Mouse (Mus musculus): ENCODE results near the gene Zfp646.

The Zfp646 gene

DNA sequence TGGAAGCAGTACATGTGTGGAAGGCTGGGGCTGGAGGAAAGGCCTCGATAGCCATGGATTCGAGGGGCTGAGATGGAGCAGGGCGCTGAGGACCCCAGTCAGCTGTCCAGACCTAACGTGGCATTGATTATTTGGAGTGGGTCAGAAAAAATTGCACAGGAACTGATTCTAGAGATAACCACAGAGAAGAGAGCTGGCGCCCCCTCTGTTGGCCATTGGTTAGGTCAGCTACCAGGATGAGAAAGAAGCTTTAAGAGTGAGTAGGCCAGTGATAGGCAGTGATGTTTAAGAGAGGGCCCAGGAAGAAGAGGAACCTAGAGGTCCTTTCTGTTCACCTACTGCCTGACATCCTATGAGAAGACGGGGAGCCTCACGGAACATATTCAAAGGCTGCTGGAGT, 43.3 kb downstream of the Zfp646 start:
- no peak for DNase-seq (ENCODE audit: low spot score)

DNA sequence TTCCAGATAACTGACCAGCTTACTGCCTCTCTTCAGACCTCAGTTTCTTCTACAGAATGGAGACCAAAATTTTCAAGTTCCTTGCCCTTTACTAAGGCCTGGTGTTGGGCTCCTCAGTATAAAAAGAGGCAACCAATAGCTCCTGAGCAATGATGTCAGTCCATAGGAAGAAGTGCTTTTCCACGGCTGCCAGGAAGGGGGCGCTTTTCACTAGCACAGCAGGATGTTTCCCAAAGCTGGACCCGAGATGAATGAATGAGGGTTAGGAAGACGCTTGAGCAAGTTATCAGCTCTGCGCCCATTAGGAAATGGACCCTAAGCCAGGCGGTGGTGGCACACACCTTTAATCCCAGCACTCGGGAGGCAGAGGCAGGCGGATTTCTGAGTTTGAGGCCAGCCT, 45.5 kb downstream of the Zfp646 start:
- no peak for DNase-seq (ENCODE audit: low spot score)

DNA sequence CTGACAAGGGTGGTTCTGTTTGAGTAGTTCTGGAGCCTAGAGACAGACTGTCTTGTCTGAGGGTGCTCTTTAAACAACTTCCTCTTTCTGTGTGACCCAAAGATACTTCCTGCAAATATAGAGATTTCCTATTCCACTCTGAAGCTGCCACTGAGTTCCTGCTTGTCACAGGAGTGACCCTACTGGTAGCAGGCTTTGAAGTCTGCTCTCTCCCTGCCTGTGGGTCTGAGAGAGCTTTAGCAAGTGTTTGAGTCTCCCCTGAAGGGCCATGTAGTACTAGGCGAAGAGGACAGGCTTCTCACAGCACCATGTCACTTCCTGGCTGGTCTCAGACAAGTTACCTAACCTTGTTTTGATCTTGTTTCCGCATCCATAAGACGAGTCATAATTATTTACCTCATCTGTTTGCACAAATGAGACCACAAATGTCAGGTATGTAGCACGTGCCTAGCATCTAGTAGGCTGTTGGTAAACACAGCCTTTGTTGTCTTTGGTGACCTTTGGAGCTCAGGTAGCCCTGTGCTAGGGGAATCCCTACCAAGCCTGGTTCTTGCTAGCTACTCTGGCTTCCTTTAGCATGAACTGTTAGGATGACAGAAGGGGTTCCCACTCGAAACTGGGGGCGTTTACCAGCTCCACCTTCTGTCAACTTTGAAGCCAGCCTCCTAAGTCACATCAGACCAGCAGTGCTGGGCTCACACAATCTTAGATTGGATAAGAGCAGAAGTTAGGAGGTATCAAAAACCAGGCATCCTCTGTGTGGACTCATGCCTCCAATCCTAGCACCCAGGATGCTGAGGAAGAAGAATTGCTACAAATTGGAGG, 46.6 kb downstream of the Zfp646 start:
- peak; percentile 52 for DNase-seq (ENCODE audit: low spot score)

DNA sequence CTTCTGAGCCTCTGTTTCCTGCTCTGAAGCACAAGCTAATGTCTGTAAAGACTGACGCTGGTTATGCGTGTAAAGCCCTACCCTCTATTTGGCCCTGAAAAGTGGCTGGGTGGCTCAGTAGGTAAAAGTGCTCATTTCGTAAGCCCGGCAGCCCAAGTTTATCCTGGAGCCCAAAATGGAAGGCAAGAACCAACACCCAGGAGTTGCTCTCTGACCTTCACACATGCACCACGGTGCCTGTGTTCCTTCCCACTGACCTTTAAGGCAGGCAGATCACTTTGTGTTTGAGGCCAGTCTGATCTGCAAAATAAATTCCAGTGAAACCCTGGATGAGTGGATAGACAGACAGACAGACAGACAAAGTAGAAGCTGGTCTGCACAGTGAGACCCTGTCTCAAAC, 47.7 kb downstream of the Zfp646 start:
- DNase-seq (ENCODE audit: low spot score), result no peak

DNA sequence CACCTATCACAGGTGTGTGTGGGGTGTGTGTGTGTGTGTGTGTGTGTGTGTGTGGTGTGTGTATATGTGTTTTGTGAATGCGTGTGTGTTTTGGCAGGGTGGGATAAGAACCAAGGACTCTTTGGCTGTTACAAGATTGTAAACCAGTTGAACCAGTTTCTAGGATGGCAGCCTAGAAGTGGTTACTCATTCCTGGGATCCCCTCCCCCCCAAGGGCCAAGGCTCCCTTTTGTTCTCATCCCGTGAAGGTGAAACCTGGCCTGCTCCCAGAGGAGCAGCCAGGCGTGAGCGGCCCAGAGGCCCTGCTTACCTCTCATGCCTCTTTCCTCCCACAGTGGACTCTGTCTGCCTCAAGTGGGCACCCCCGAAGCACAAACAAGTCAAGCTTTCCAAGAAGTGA, 49.2 kb downstream of the Zfp646 start:
- DNase-seq (ENCODE audit: low spot score), result no peak

DNA sequence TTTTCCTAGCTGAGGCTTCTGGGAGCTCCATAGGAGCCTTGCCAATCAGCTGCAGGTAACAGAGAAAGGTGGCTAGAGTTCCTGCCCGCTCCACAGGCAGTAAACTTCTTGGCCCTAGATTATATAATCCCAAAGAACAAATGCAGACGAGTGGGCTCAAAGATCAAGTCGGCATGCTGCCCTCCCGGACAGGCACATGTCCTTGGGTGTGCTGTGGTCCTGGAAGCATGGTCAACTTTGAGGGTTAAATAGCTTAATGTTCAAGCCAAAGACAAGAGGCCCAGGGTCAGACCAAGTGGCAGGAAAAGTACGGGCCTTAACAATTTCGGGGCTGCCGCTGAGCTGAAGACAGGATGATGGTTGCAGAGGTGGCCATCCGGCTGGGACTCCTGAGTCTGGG, 50.0 kb downstream of the Zfp646 start:
- no peak for DNase-seq (ENCODE audit: low spot score)

DNA sequence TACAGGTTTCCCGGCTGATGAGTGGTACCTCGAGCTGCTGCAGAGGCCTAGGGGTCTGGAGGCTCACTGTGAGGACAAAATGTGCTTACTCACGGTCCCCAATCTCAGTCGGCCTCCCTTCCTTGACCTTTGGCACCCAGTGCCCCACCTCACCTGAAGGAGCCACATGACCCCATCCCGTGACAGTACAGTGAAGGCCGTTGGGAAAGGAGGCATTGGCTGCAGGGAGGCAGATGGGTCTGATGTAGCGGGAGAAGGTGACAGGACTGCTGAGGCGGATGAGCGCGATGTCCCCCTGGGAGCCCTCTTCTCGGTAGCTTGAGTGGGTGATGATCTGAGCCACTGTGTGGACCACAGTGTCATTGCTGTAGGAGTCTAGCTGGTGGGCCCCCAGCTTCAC, 50.8 kb downstream of the Zfp646 start:
- no peak for DNase-seq (ENCODE audit: low spot score)

DNA sequence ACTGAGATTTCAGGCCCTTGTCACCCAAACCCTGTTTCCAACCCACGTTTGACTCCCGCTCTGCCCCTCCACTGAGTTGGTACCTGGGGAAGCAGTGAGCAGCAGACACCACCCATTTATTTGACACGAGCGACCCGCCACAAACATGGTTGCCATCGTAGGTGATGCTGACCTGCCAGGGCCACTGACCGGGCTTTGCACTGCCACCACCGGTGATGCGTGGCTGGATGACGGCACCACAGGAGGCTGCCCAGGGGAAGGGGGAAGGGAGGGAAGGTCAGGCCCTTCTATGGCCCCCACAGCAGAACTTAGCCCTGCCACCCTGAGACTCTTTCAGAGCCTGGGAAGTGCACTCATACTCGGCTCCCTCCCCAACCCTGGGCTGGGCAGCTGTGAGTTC, 51.7 kb downstream of the Zfp646 start:
- DNase-seq (ENCODE audit: low spot score), result no peak

DNA sequence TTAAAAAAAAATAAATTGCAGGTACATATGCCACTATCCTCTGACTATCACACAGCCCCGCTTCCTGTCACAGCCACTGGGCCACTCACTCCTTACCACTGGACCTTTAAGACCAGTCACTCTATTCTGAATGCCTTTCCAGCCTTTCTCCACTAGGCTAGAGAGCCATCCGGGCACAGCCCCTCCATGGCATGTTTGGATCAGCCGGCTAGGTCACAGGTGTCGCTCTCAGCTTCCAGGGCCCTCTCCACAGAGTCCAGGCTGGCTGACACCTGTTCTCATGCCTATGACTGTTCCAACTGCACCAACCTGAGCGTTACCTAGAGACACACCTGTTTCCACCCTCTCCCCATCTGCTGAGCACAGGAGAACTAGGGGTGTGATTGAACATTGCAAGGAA, 52.6 kb downstream of the Zfp646 start:
- DNase-seq (ENCODE audit: low spot score), result no peak

DNA sequence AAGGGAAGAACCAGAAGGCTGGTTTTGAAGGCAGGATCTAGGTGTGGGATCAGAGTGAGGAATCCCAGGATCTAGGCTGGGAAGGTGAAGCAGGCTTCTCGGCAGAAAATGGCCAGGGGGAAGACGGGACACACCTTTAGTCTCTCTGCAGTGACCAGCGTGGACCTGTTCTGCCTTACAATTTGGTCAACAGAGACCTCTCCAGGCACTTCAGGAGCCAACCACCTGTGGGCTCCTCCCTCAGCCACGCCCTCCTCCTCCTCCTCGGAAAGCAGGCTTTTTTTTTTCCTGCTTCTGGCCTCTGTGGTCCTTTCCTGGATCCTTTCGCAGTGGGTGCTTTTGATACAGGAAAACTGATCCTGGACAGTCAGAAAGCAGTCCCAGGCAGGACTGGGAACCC, 53.9 kb downstream of the Zfp646 start, which contains the start of gene Prss8:
TSS of gene Prss8 (minus strand) at position 182 of the 400 bp plus-strand sequence.
- no peak for DNase-seq (ENCODE audit: low spot score)

DNA sequence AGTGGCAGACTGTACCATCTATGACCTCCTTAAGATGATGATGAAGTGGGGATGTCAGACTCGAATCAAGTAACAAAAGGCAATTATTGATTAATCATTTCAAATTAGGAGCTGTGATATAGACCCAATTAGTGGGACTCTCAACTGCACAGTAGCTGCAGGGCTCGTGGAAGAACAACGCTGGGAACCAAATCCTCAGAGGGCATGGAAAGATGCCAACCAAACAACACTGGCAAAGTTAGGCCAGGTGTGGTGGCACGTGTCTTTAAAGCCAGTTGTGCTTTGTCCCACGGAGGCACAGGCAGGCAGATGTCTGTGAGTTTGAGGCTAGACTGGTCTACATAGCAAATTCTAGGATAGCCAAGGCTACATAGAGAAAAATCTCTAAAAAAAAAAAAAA, 54.6 kb downstream of the Zfp646 start:
- no peak for DNase-seq (ENCODE audit: low spot score)

DNA sequence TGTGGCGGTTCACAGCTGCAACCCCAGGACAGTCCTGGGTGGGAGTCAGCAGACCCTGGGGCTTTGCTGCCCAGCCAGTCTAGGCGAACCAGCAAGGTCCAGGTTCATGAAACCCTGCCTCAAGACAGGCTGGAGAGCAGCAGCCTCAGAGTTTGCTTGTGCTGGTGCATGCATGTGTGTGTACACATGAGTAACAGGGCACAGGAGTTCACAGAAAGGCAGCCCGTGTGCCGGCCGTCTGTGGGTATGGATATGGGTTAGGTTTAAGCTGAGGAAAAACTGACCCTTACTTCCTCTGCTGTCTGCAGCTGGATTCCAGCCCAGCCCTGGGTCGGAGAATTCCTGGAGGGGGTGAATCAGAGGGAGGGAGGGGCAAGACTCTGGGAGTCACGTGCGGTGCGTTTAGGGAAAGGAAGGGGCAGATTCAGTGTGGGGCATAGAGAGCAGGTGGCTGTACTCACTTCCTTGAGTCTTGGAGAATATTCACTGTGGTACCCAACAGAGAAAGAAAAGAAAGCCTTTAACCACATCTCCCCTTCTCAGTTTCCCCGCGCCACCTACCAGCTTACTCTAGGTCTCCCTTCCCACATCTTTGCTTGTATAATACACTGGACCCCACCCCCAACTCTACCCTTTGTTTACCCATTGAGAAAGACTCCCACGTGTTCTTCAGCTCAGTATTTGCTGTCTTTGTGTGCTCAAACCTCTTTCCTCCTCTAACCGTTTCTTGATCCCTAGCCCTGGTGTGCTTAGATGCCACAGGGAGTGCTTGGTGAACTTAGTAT, 55.5 kb downstream of the Zfp646 start:
- DNase-seq (ENCODE audit: low spot score), result no peak

DNA sequence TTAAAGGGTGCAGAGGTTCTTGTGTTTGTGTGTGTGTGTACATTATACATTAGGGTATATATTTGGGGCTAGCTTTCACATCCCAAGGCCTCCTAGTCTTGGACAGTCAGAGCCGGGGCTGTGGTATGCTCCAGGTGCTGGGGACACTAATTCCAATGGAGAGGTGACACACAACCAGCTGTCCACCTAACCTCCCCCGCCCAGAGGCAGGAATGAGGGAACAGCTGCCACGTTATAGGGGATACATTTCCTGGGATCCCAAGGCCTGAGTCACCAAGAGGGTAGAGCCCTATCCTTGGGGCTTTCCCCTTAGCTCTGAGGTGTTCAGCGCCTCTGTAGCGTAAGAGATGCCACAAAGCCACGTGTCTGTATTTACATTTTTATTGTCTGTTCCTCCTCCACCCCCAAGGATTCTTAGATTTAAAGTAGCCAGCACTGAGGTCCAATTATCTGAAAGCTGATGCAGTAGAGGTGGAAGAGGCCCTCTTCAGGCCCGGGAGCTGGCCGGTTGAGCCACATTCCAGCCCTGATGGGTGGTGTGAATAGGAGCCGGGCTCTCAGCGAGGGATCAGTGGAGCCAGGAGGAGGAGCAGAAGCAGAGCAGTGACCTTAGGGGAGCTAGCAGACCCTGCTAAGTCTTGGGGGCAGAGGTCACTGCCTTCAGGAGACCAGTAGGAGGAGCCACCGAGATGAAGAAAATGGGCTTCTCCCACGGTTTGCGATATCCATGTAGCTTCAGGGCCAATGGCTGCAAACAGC, 56.4 kb downstream of the Zfp646 start:
- no peak for DNase-seq (ENCODE audit: low spot score)

DNA sequence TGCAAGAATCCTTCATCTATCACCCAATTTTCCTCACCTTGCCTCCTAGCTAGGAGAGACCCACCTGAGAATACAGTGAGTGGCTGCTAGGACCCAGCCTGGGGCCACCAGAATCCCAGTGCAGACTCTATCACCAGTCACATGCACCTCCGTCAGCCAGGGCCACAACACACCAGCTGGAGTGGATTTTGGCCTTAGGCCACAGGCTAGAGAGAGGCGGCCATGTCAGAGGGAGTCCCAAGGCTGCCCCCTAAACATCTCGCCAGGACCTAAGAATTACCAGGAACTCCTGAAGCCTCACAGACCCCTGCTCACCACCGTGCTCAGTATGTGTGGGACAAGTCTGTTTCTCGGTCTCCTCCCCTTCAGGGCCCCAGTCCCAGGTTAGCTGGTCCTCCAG, 58.1 kb downstream of the Zfp646 start:
- DNase-seq (ENCODE audit: low spot score), result no peak

DNA sequence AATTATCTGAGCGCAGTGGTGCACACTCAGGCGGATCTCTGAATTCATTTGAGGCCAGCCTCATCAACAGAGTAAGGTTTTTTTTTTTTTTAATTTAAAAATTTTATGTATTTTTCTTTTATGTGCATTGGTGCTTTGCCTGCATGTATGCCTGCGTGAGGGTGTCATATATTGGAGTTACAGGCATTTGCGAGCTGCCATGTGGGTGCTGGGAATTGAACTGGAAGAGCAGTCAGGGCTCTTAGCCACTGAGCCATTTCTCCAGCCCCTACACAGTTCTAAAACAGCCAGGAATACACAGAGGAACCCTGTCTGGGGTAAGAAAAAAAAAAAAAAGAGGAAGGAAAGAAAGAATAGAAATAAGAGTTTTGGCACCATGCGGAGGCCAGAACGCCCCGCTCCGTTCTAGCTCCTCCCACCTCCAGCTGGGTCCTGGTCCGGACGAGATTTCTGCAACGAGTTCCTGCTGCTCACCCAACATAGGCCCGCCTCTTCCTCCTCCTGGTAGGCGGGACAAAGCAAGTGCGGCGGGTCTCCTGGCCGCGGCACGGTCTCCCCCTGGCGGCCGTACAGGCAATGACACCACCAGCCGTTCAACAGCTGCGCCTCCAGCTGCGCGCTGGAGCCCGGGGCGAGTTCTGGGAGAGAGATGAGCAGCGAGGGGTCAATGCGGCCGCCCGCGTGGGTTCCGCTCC, 59.2 kb downstream of the Zfp646 start:
- peak; percentile 95 for DNase-seq (ENCODE audit: low spot score)
